Mouse (Mus musculus) midbrain, postnatal 0 days (tissue): ENCODE measurements around the gene Cog1. TPM values are rescaled to one million over a fixed set of nuclear protein-coding genes. Genes with fewer than 3 reads are reported as not detected.

Experiments
- ATAC-seq: fragments of 200-750 bp; cut with Nextera tagmentation; 2 replicates; pipeline ENCODE4 v1.8.0; 2017; ENCODE audit warnings: moderate number of reproducible peaks, mild to moderate bottlenecking, moderate TSS enrichment, moderate library complexity; ENCODE audit not compliant: low FRiP score
- DNase-seq: peaks from one replicate; pipeline ENCODE4 v3.0.0-alpha.2; 2015; ENCODE audit warnings: low spot score
- H3K27ac ChIP-seq: fragments of 300-500 bp; sonication (generic); 2 replicates; pipeline ENCODE4 v1.5.1; 2014; ENCODE audit warnings: low read depth, mild to moderate bottlenecking, low read length, mixed read lengths
- H3K27me3 ChIP-seq: fragments of 300-500 bp; sonication (generic); 2 replicates; pipeline ENCODE4 v1.6.1; 2014; ENCODE audit warnings: low read length, control low read depth, mixed read lengths; ENCODE audit not compliant: insufficient read depth
- H3K36me3 ChIP-seq: fragments of 300-500 bp; sonication (generic); 2 replicates; pipeline ENCODE4 v1.6.1; 2014; ENCODE audit warnings: low read length, control low read depth, mixed read lengths; ENCODE audit not compliant: insufficient read depth
- H3K4me1 ChIP-seq: fragments of 300-500 bp; sonication (generic); 2 replicates; pipeline ENCODE4 v1.6.1; 2014; ENCODE audit warnings: mild to moderate bottlenecking, control low read depth, antibody characterized with exemption, low read length, mixed read lengths; ENCODE audit not compliant: insufficient read depth
- H3K4me2 ChIP-seq: fragments of 300-500 bp; sonication (generic); 2 replicates; pipeline ENCODE4 v1.6.1; 2014; ENCODE audit warnings: low read depth, mild to moderate bottlenecking, low read length, mixed read lengths; ENCODE audit not compliant: poor library complexity, severe bottlenecking
- H3K4me3 ChIP-seq: fragments of 300-500 bp; sonication (generic); 2 replicates; pipeline ENCODE4 v1.5.1; 2014; ENCODE audit warnings: low read depth, mild to moderate bottlenecking, low read length, moderate library complexity
- H3K9ac ChIP-seq: fragments of 300-500 bp; sonication (generic); replicated peaks from 2 replicates; pipeline ENCODE4 v1.6.1; 2014; ENCODE audit warnings: mild to moderate bottlenecking, low read length, moderate library complexity, mixed read lengths; ENCODE audit not compliant: poor library complexity, severe bottlenecking
- H3K9me3 ChIP-seq: fragments of 300-500 bp; sonication (generic); 2 replicates; pipeline ENCODE4 v1.6.1; 2016; ENCODE audit warnings: low read length, control low read depth
- CTCF ChIP-seq: IDR thresholded peaks from 2 replicates; pipeline ENCODE4 v1.5.1; 2016; ENCODE audit warnings: antibody characterized with exemption, mild to moderate bottlenecking
- WGBS: fragments of 180-500 bp; shearing (Covaris S2); extraction: QIAGEN DNeasy Blood & Tissue Kit; methylation state at CpG from one replicate; pipeline ENCODE4 v1.1.7; 2014; 5-methylcytosine and 5-hydroxymethylcytosine counted together
- polyA plus RNA-seq: library from polyadenylated mRNA; unstranded; fragments of >200 nt; fragmentation: Nextera tagmentation; extraction: Ambion mirVana; gene quantifications from 2 replicates; pipeline ENCODE4 v1.2.1, GENCODE M21; 2015
- total RNA-seq: library from RNA; depleted of rRNA; stranded (reverse); fragments of >200 nt; gene quantifications from 2 replicates; pipeline ENCODE4 v1.2.3, GENCODE M21; 2014

Cog1 gene
- total and polyA plus RNA-seq, 2 experiments from 2014 or later, result 28.3 to 55.8 TPM

DNA sequence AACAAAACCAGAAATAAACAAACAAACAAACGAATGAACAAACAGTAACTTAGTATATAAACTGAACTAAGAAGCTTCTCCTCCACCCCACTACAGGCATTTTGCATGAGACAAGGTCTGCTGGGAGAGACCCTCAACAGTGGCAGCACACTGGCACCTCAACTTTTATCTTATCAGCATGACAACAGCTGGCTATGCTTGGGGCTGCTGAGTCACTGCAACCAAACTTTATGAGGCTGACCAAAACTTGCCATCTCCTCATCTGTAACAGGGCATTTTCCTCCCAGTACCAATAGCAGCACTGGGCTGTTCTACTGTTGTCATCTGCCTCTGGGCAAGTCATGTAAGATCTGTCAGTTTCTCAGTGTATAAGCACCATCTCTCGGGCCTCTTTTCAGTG lies 32.0 kb downstream of the Cog1 start:
- Histone ChIP-seq H3K4me2 (no peak overlapping the region), H3K9me3 (no peaks in the 10 kb centered on the region), H3K27me3 (no peaks in the 10 kb centered on the region), H3K4me1 (peaks cover 12% of the 10 kb centered on the region), H3K27ac (no peak overlapping the region), H3K36me3 (peaks cover 10% of the 10 kb centered on the region), H3K9ac (no peak overlapping the region), H3K4me3 (no peak overlapping the region)
- ATAC-seq, result no peak
- no peak for DNase-seq
- TF ChIP-seq CTCF, result no peak
- WGBS, result 88% methylated on average over 2 of the region's 2 CpGs

DNA sequence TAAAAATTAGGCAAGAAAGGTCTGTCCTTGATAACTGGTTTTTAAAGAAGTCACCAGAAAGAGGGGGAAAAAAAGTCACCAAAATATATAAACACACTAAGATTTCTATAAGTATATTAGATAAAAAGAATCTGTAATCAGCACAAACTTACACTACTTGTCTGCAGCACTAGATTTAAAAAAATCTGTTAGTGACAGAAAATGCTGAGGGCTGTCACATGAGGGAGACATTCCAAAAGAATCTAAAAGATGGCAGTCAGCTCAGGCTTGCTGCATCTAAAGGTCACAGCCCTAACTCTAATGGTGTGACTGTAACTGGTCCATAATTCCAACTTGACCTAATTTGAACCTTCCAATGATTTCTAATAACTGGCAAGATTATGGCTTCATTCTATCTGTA lies 33.0 kb downstream of the Cog1 start:
- H3K27ac ChIP-seq, result no peak overlapping the region
- TF ChIP-seq CTCF, result no peak; the same call in 1 of the 2 replicates
- peaks cover 12% of the 10 kb centered on the region for H3K4me1 ChIP-seq
- DNase-seq (no peak), ATAC-seq (no peak)
- H3K4me3 ChIP-seq, result no peak overlapping the region
- peaks cover under 1% of the 10 kb centered on the region; the same call in 1 of the 2 replicates for H3K36me3 ChIP-seq
- no peaks in the 10 kb centered on the region for H3K27me3 ChIP-seq
- H3K4me2 ChIP-seq, result peak overlapping the region; percentile 97; the same call in 1 of the 2 replicates
- H3K9me3 ChIP-seq, result no peaks in the 10 kb centered on the region
- H3K9ac ChIP-seq, result no peak overlapping the region; the same call in 1 of the 2 replicates

- TF ChIP-seq CTCF, result no peak
- Histone ChIP-seq H3K9ac (peak overlapping the region; percentile 92), H3K9me3 (no peaks in the 10 kb centered on the region), H3K4me2 (peak overlapping the region; percentile 97), H3K27me3 (no peaks in the 10 kb centered on the region), H3K4me3 (peak overlapping the region; percentile 94), H3K36me3 (peaks cover 6% of the 10 kb centered on the region; the same call in 1 of the 2 replicates), H3K4me1 (peaks cover 12% of the 10 kb centered on the region), H3K27ac (peak overlapping the region; percentile 92)
- 2% methylated on average over 38 of the region's 38 CpGs for WGBS
- DNase-seq (peak; percentile 39), ATAC-seq (peak; percentile 41)
These were observed 34.1 kb downstream of the Cog1 start for GRCm38 (mm10) chr11:113682897-113683626.

DNA sequence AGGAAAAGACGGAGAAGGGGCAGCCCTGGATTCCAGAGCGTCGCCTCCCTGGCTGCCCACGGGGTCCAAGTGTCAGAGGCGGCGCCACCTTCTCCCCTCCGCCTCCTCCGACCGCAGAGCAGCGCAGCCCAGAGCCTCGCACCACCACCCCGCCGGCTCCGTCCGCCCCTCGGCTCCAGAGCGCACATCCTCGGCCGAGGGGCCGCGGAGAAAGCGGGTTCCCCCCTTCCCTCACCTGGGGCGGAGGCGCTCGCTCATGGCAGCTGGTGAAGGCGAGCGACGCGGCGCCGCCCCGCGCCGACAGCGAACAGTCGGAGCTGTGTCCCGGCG lies 34.6 kb downstream of the Cog1 start:
- ATAC-seq, result peak; percentile 56; the same call in 1 of the 2 replicates
- under 1% methylated on average over 31 of the region's 38 CpGs for WGBS
- Histone ChIP-seq H3K4me2 (peak overlapping the region; percentile 97), H3K9ac (peak overlapping the region; percentile 92), H3K4me3 (peak overlapping the region; percentile 94), H3K9me3 (no peaks in the 10 kb centered on the region), H3K27me3 (no peaks in the 10 kb centered on the region), H3K27ac (peak overlapping the region; percentile 92), H3K4me1 (peaks cover 12% of the 10 kb centered on the region), H3K36me3 (peaks cover 10% of the 10 kb centered on the region)
- no peak for DNase-seq
- no peak for TF ChIP-seq CTCF

DNA sequence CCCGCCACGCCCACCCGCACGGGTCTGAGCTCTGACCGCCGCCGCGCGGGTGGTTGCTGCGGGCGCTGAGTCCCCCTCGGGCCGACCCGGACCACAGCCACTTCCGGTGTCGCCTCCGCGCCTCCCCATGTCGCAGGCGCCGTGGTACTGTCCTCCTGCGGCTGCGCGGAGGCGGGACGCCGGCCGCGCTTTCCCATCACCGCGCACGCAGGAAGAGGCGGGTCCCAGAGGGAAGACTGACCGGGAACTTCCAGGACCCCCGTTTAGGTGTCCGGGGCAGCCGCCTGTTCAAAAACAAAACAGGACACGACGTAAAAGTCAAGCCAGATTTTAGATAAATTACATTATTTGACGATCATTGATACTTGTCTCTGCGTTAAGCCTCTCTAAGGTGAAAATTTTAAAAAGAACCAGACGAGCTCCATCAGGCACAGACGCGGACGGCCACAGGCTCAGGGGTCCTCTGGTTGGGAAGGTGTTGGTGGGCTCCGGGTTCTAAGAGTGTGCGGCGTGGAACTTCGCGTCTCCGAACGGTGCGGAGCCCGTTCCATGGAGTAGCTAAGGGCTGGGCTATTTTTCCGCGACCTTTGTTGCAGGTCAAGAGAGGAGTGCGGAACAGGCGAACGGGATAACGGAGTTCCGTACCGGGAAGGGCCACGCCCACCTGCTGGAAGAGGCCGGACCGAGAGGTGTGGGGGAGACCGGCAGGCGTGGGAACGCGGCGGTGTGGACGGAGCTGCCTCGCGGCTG lies 35.2 kb downstream of the Cog1 start, which contains the start of the genes Fam104a and D11Wsu47e:
Gene Fam104a, minus strand, starts transcription at position 199 of the 750 bp plus-strand sequence.
Gene D11Wsu47e, plus strand, starts transcription at position 456 of the 750 bp plus-strand sequence.
- Histone ChIP-seq H3K4me1 (peaks cover 12% of the 10 kb centered on the region), H3K4me3 (peak within 1 kb of the TSS; percentile 94), H3K27ac (peak within 1 kb of the TSS; percentile 92), H3K9me3 (no peaks in the 10 kb centered on the region), H3K27me3 (no peaks in the 10 kb centered on the region), H3K9ac (peak within 1 kb of the TSS; percentile 92), H3K4me2 (peak within 1 kb of the TSS; percentile 97), H3K36me3 (peaks cover 15% of the 10 kb centered on the region)
- TF ChIP-seq CTCF, result no peak
- DNase-seq (peak; percentile 97), ATAC-seq (peak; percentile 94)
- WGBS, result under 1% methylated on average over 68 of the region's 73 CpGs
